Mouse (Mus musculus): Measurements from ENCODE around the gene Clcn3. TPM values are rescaled to one million over a fixed set of nuclear protein-coding genes. Genes with fewer than 3 reads are reported as not detected.

Clcn3 gene
- 150 TPM for polyA plus RNA-seq (2014; fragmentation: Illumina TruSeq; extraction: RNeasy Lipid Tissue Mini Kit (QIAGEN cat#74804); ENCODE audit: low read depth, low replicate concordance)

GRCm38 (mm10) chr8:60982701-60983687, at the start of gene Clcn3:
Clcn3 (minus strand) TSS chr8:60983300.

GRCm38 (mm10) chr8:60992910-60993638, 10.0 kb upstream of the Clcn3 start, which contains the start of gene Nek1:
Nek1 (plus strand) TSS chr8:60993195.

GRCm38 (mm10) chr8:60889843-60890519, 93.1 kb downstream of the Clcn3 start, which contains the start of gene Hpf1:
Hpf1 (plus strand) TSS chr8:60890418.

Other genes starting within 250 kb of the Clcn3 start
- gene Hpf1, start 92.9 kb downstream of the Clcn3 start, polyA plus RNA-seq (2014; fragmentation: Illumina TruSeq; extraction: RNeasy Lipid Tissue Mini Kit (QIAGEN cat#74804); ENCODE audit: low read depth, low replicate concordance): 78.5 TPM
- gene Nek1, start 9.9 kb upstream of the Clcn3 start, polyA plus RNA-seq (2014; fragmentation: Illumina TruSeq; extraction: RNeasy Lipid Tissue Mini Kit (QIAGEN cat#74804); ENCODE audit: low read depth, low replicate concordance): 40.3 TPM
- gene Sh3rf1, start 240.6 kb upstream of the Clcn3 start, polyA plus RNA-seq (2014; fragmentation: Illumina TruSeq; extraction: RNeasy Lipid Tissue Mini Kit (QIAGEN cat#74804); ENCODE audit: low read depth, low replicate concordance): 14.2 TPM